Mouse (Mus musculus): Measurements from ENCODE around the gene Lpp.

DNA sequence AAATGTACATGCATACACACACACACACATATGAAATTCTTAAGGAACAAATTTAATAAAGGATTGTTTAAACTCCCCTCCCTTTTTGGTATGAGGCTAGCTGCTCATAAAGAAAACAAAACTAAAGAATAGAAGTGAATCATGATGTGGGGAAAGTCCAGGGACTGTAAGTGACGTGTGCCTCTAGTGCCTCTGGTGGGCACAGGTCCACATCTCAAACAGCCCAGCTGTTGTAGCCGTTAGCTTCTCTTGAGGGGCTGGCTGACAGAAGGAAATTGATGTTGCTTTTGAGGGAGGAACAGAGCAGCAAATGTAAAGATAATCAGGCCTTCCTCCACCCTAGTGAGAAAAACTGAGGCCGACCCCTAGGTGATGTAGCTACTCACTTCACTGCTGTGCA lies 517.5 kb downstream of the Lpp start:
- no peak for TF ChIP-seq CTCF (IDR thresholded peaks at IDR 0.05; ENCODE audit: low read depth, low read length)
- TF ChIP-seq POLR2A (IDR thresholded peaks at IDR 0.05; ENCODE audit: borderline replicate concordance, low read depth, low read length): no peak

All from bone marrow macrophage, adult 2 months (primary cell).